Mouse (Mus musculus) midbrain, postnatal 0 days (tissue): ENCODE data around the gene Megf6. TPM values are rescaled to one million over a fixed set of nuclear protein-coding genes. Genes with fewer than 3 reads are reported as not detected.
A peak's percentile ranks its signal among the peaks of the same experiment; 100 is the strongest.

Experiments used
- ATAC-seq: fragments of 200-750 bp; cut with Nextera tagmentation; 2 replicates; pipeline ENCODE4 v1.8.0; 2017; ENCODE audit warnings: moderate number of reproducible peaks, mild to moderate bottlenecking, moderate TSS enrichment, moderate library complexity; ENCODE audit not compliant: low FRiP score
- DNase-seq: peaks from one replicate; pipeline ENCODE4 v3.0.0-alpha.2; 2015; ENCODE audit warnings: low spot score
- H3K27ac ChIP-seq: fragments of 300-500 bp; sonication (generic); 2 replicates; pipeline ENCODE4 v1.5.1; 2014; ENCODE audit warnings: low read depth, mild to moderate bottlenecking, low read length, mixed read lengths
- H3K27me3 ChIP-seq: fragments of 300-500 bp; sonication (generic); 2 replicates; pipeline ENCODE4 v1.6.1; 2014; ENCODE audit warnings: low read length, control low read depth, mixed read lengths; ENCODE audit not compliant: insufficient read depth
- H3K36me3 ChIP-seq: fragments of 300-500 bp; sonication (generic); 2 replicates; pipeline ENCODE4 v1.6.1; 2014; ENCODE audit warnings: low read length, control low read depth, mixed read lengths; ENCODE audit not compliant: insufficient read depth
- H3K4me1 ChIP-seq: fragments of 300-500 bp; sonication (generic); 2 replicates; pipeline ENCODE4 v1.6.1; 2014; ENCODE audit warnings: mild to moderate bottlenecking, control low read depth, antibody characterized with exemption, low read length, mixed read lengths; ENCODE audit not compliant: insufficient read depth
- H3K4me2 ChIP-seq: fragments of 300-500 bp; sonication (generic); 2 replicates; pipeline ENCODE4 v1.6.1; 2014; ENCODE audit warnings: low read depth, mild to moderate bottlenecking, low read length, mixed read lengths; ENCODE audit not compliant: poor library complexity, severe bottlenecking
- H3K4me3 ChIP-seq: fragments of 300-500 bp; sonication (generic); 2 replicates; pipeline ENCODE4 v1.5.1; 2014; ENCODE audit warnings: low read depth, mild to moderate bottlenecking, low read length, moderate library complexity
- H3K9ac ChIP-seq: fragments of 300-500 bp; sonication (generic); replicated peaks from 2 replicates; pipeline ENCODE4 v1.6.1; 2014; ENCODE audit warnings: mild to moderate bottlenecking, low read length, moderate library complexity, mixed read lengths; ENCODE audit not compliant: poor library complexity, severe bottlenecking
- H3K9me3 ChIP-seq: fragments of 300-500 bp; sonication (generic); 2 replicates; pipeline ENCODE4 v1.6.1; 2016; ENCODE audit warnings: low read length, control low read depth
- CTCF ChIP-seq: IDR thresholded peaks from 2 replicates; pipeline ENCODE4 v1.5.1; 2016; ENCODE audit warnings: antibody characterized with exemption, mild to moderate bottlenecking
- WGBS: fragments of 180-500 bp; shearing (Covaris S2); extraction: QIAGEN DNeasy Blood & Tissue Kit; methylation state at CpG from one replicate; pipeline ENCODE4 v1.1.7; 2014; 5-methylcytosine and 5-hydroxymethylcytosine counted together
- polyA plus RNA-seq: library from polyadenylated mRNA; unstranded; fragments of >200 nt; fragmentation: Nextera tagmentation; extraction: Ambion mirVana; gene quantifications from 2 replicates; pipeline ENCODE4 v1.2.1, GENCODE M21; 2015
- total RNA-seq: library from RNA; depleted of rRNA; stranded (reverse); fragments of >200 nt; gene quantifications from 2 replicates; pipeline ENCODE4 v1.2.3, GENCODE M21; 2014; rRNA removed

Megf6 gene
- total and polyA plus RNA-seq, 2 experiments from 2014 or later = 12.1 to 68.0 TPM

DNA sequence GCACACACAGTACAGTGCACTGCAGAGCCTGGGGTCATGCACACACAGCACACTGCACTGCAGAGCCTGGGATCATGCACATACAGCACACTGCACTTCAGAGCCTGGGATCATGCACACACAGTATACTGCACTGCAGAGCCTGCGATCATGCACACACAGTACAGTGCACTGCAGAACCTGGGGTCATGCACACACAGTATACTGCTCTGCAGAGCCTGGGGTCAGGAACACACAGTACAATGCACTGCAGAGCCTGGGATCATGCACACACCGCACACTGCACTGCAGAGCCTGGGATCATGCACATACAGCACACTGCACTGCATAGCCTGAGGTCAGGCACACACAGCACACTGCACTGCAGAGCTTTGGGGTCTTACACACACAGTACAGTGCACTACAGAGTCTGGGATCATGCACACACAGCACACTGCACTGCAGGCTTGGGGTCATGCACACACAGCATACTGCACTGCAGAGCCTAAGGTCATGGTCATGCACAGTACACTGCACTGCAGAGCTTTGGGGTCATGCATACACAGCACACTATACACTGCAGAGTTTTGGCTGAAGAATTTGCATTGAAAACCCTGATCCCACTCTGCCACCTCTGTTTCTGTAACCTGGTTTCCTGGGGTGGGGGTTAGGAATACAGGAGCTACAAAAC is 141.7 kb downstream of the Megf6 start:
- Histone ChIP-seq H3K27ac (0 out of 2 replicates have a peak overlapping the region, but pooled peaks have one; percentile 57), H3K4me3 (no peak overlapping the region), H3K4me1 (no peaks in the 10 kb centered on the region), H3K36me3 (no peaks in the 10 kb centered on the region), H3K4me2 (no peak overlapping the region), H3K9me3 (no peaks in the 10 kb centered on the region), H3K9ac (no peak overlapping the region), H3K27me3 (no peaks in the 10 kb centered on the region)
- 96% methylated on average over 2 of the region's 2 CpGs for WGBS
- ATAC-seq = no peak; the same call in 1 of the 2 replicates
- TF ChIP-seq CTCF = no peak
- DNase-seq = no peak

DNA sequence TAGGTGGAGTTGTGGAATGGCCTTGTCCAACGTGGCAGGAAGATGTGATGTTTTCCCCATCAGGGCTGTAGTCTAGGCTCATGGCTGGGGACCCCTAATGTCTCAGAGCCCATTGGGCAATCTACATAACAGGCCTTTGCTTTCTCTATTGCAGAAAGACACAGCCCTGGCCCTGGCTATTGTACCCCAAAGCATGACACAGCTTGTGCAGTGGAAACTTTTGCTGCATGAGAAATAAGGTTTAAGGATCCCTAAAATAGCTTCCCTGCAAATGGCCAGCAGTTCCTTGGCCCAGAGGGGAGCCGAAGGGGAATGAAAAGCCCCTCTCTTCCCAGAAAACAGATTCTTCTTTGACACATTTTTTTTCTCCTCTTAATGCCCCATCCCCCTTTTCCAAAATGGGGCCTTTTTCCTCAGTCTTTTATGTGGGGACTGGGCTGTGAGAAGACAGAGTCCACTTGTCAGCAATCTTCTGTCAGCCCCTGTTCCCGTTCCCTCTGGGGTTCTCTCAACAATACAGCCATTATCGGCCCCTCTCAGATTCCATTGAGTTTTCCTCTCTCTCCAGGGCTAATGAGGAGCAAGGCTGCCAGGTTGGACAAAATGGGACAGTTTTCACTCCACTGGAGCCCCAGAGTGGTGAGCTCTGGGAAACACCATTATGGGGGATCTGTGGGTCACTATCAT is 142.5 kb downstream of the Megf6 start:
- Histone ChIP-seq H3K27me3 (no peaks in the 10 kb centered on the region), H3K4me1 (no peaks in the 10 kb centered on the region), H3K9me3 (no peaks in the 10 kb centered on the region), H3K4me2 (no peak overlapping the region), H3K9ac (no peak overlapping the region), H3K27ac (0 out of 2 replicates have a peak overlapping the region, but pooled peaks have one; percentile 57), H3K4me3 (no peak overlapping the region), H3K36me3 (no peaks in the 10 kb centered on the region)
- ATAC-seq (0 out of 2 replicates have a peak, but pooled peaks have one; percentile 52), DNase-seq (peak; percentile 62)
- no peak for TF ChIP-seq CTCF
- 51% methylated on average over 4 of the region's 4 CpGs for WGBS

- 0 out of 2 replicates have a peak overlapping the region, but pooled peaks have one; percentile 26 for H3K27ac ChIP-seq
- DNase-seq (no peak), ATAC-seq (no peak)
- 72% methylated on average over 11 of the region's 11 CpGs for WGBS
- no peaks in the 10 kb centered on the region for H3K36me3 ChIP-seq
- H3K4me1 ChIP-seq = no peaks in the 10 kb centered on the region
- no peak for TF ChIP-seq CTCF
- H3K4me3 ChIP-seq = no peak overlapping the region
- H3K4me2 ChIP-seq = no peak overlapping the region
- no peak overlapping the region for H3K9ac ChIP-seq
- no peaks in the 10 kb centered on the region for H3K9me3 ChIP-seq
- H3K27me3 ChIP-seq = no peaks in the 10 kb centered on the region
Observed at GRCm38 (mm10) chr4:154313622-154313967, 143.1 kb downstream of the Megf6 start.

Other genes starting within 250 kb of the Megf6 start
- gene A430005L14Rik, start 213.5 kb upstream of the Megf6 start, total RNA-seq = 31.3 and 38.4 TPM in 2 replicates
- gene A430005L14Rik, start 213.5 kb upstream of the Megf6 start, polyA plus RNA-seq = 46.1 and 50.4 TPM in 2 replicates
- 19.8 and 20.8 TPM in 2 replicates for gene Dffb, start 195.6 kb upstream of the Megf6 start, total RNA-seq
- 9.7 and 10.1 TPM in 2 replicates for gene Dffb, start 195.6 kb upstream of the Megf6 start, polyA plus RNA-seq
- gene Cep104, start 195.5 kb upstream of the Megf6 start, total RNA-seq = 9.6 and 11.6 TPM in 2 replicates
- 11.7 and 12.0 TPM in 2 replicates for gene Cep104, start 195.5 kb upstream of the Megf6 start, polyA plus RNA-seq
- 24.9 and 28.1 TPM in 2 replicates for gene Lrrc47, start 159.0 kb upstream of the Megf6 start, total RNA-seq
- 15.8 and 22.6 TPM in 2 replicates for gene Lrrc47, start 159.0 kb upstream of the Megf6 start, polyA plus RNA-seq
- 13.4 and 20.6 TPM in 2 replicates for gene Smim1, start 144.5 kb upstream of the Megf6 start, total RNA-seq
- gene Smim1, start 144.5 kb upstream of the Megf6 start, polyA plus RNA-seq = 12.9 and 14.6 TPM in 2 replicates
- not detected in 2 replicates for gene Ccdc27, start 128.1 kb upstream of the Megf6 start, total RNA-seq
- not detected in 2 replicates for gene Ccdc27, start 128.1 kb upstream of the Megf6 start, polyA plus RNA-seq
- gene Trp73, start 30.5 kb upstream of the Megf6 start, total RNA-seq = 0.49 and 1.2 TPM in 2 replicates
- gene Trp73, start 30.5 kb upstream of the Megf6 start, polyA plus RNA-seq = 0.28 and 0.52 TPM in 2 replicates
- 37.6 and 46.8 TPM in 2 replicates for gene Wrap73, start 28.4 kb upstream of the Megf6 start, total RNA-seq
- gene Wrap73, start 28.4 kb upstream of the Megf6 start, polyA plus RNA-seq = 34.7 and 36.3 TPM in 2 replicates
- gene Tprgl, start 10.1 kb upstream of the Megf6 start, total RNA-seq = 210 and 241 TPM in 2 replicates
- 227 and 250 TPM in 2 replicates for gene Tprgl, start 10.1 kb upstream of the Megf6 start, polyA plus RNA-seq
- 5.0 and 8.1 TPM in 2 replicates for gene Arhgef16, start 130.9 kb downstream of the Megf6 start, total RNA-seq
- 2.7 and 3.5 TPM in 2 replicates for gene Arhgef16, start 130.9 kb downstream of the Megf6 start, polyA plus RNA-seq
- not detected in 2 replicates for gene B230104I21Rik, start 165.4 kb downstream of the Megf6 start, total RNA-seq
- 0.19 TPM in 1 of 2 replicates, not detected in the other for gene B230104I21Rik, start 165.4 kb downstream of the Megf6 start, polyA plus RNA-seq